Mouse (Mus musculus) spleen, adult 12 weeks (tissue): Measurements from ENCODE around the gene Slc22a14.

Experiments used
- DNase-seq: peaks from one replicate; pipeline ENCODE4 v3.0.0; 2022; ENCODE audit warnings: low spot score

The Slc22a14 gene

DNA sequence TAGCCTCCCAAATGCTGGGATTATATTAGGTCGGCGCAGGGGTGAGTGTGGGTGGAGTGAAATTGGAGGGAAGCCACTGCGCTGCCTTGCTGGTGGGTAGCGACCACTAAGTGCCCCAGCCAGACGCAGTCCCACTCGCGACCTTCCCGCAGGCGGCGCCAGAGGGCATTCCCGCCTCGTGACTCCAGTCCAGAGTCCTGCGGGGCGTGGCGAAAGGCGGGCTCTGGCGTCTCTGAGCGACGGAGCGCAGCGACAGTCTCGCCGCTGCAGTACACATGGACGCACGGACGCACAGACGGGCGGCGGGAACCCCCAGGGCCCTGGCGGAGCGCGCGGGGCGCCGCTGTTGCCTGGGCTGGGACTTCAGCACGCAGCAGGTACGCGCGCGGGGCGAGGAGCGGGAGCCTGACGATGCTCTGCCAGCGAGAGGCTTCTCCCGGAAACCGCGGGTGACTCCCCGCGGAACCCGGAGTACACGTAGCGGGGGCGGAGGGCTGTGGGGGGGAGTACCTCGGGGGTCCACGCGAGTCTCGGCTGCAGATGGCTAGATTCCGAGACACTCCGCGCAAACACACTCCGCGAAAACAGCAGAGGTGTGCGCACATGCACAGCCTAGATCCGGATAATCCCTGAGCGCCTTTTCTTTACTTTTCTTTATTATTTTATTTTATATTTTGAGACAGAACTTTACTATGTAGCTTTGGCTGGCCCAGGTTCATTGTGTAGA lies 7.9 kb downstream of the Slc22a14 start, which contains the start of gene Xylb:
Gene Xylb, plus strand, starts transcription at position 51 of the 727 bp plus-strand sequence.
- peak; percentile 77 for DNase-seq

GRCm38 (mm10) chr9:119355943-119356342 lies 9.4 kb downstream of the Slc22a14 start:
- no peak for DNase-seq

- DNase-seq = no peak
These were observed 11.4 kb downstream of the Slc22a14 start for GRCm38 (mm10) chr9:119353926-119354325.

- peak; percentile 57 for DNase-seq
These were observed 13.3 kb downstream of the Slc22a14 start for GRCm38 (mm10) chr9:119352060-119352459.

- DNase-seq = no peak
These were observed 14.2 kb downstream of the Slc22a14 start for GRCm38 (mm10) chr9:119350947-119351705.

GRCm38 (mm10) chr9:119350531-119350930 lies 14.8 kb downstream of the Slc22a14 start:
- DNase-seq = no peak

DNA sequence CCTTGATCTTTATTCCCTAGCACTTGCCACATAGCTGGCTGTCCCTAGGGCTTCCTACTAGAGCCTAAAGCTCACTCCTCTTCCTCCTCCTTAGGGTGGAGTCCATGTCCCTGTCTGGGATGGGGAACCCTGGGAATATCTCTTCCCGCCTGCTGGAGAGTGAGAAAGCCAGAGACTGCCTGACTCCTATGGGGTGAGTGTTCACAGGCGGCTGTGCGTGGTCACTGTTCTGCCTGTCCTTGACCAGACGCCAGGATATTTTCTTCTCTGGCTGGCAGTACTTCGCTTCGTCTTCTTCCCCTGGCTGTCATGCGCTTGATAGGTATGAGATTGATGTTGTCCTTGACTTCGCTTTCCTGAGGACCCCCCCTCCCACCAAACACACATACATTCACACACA lies 19.0 kb downstream of the Slc22a14 start:
- DNase-seq = no peak

- no peak for DNase-seq
These were observed 22.6 kb downstream of the Slc22a14 start for GRCm38 (mm10) chr9:119342728-119343127.

- DNase-seq = peak; percentile 81
These were observed 24.2 kb downstream of the Slc22a14 start, which contains the start of gene Myd88 for GRCm38 (mm10) chr9:119340909-119341816. Gene Myd88 (minus strand): TSS chr9:119341411.

DNA sequence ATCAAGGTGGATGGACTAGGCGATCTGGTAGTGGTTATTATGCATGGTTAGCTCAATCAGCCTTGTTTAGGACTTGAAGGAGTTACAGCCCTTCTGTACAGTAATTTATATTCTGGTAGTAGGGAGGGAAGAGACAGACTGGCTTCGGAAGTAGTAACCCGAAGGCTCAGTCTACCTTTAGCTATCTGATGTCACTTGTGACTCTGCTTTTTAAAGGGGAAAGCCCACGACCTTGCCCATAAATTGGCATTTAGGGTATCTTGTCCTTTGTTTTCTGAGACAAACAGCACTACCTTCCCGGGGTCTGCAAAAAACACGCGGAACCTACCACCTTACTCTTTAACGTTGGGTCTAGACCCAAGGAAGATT lies 25.2 kb downstream of the Slc22a14 start:
- DNase-seq = no peak

DNA sequence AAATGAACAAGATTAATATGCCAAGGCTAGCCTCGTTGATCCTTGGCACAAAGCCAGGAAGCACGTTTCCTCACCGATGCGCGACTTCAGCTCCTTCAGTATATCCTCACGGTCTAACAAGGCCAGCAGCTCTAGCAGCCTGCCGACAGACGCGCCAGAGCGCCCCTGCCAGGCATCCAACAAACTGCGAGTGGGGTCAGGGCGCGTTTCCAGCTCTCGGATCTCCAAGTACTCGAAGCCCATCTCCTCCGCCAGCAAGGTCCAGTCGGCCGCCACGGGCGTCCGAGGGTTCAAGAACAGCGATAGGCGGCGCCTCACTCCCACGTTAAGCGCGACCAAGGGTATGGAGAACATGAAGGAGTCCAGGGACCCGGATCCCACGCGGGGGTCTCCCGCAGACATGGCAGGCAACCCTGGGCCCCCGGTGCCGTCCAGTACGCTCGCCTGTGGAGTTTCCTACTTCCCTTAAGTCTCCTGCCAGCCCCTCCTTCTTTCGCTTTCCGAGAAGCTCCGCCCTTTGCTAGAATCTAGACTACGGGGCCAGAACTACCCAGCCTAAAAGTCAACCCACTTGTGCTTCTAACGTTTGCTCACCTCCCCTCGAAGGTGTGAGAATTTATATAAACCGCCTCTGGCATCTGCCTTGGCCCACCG lies 25.7 kb downstream of the Slc22a14 start, which contains the start of gene Acaa1a:
Gene Acaa1a, plus strand, starts transcription at position 119 of the 654 bp plus-strand sequence.
- peak; percentile 69 for DNase-seq

DNA sequence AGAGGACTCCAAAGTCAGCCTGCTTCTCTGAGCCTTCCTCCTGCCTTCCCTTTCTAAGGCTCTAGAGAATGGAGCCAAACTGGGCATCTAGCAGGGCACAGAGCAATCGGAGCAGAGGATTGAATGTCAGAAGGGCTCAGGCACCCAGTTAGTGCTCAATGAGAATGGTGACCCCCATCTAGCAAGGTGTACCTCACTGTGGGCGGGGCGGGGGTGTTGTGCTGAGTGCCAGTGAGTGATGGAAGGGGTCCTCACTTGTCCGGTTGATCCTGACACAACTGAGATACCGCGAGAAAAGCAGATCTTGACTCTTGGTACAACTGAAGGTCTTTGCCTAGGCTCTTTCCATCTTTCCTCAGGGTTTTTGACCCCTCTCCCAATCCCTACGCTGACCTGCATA lies 26.2 kb downstream of the Slc22a14 start:
- no peak for DNase-seq

DNA sequence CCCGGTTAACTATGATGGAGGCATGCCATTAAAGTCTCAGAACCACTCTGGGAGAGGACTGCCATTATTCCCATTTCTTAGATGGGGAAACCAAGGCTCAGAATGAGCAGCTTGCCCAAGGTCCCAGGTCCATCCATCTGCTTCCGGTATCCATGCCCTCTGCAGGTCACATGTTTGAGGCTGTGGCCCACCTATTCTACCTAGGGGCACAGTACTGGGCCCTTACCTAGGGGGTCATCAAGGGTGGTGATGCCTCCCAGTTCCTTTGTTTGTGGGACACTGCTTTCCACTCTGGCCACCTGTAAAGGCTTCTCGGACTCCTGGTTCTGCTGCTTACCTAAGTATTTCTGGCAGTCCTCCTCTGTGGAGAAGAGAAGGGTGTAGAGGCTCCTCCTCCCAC lies 27.0 kb downstream of the Slc22a14 start:
- no peak for DNase-seq

GRCm38 (mm10) chr9:119337842-119338241 lies 27.5 kb downstream of the Slc22a14 start:
- no peak for DNase-seq

- DNase-seq = no peak
These were observed 29.8 kb downstream of the Slc22a14 start for GRCm38 (mm10) chr9:119335571-119335970.

GRCm38 (mm10) chr9:119334834-119335233 lies 30.5 kb downstream of the Slc22a14 start:
- DNase-seq = no peak

DNA sequence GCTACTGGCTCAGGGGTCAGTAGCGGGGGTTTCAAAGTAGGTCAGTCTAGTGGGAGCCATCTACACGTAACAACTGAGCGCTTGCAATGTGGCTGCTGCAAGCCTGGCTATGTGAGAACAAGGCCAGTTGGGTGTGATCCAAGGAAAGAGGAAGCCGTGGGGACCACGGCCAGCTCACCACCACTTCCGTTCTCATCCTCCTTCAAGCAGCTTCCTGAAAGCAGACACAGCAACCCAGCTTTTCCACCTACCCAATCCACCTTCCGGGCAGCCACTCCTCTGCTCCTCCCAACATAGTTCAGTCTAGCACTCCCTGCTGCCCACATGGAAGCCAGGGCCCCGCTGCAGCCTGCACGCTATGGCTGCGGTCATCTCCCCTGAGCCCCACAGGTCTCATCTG lies 31.0 kb downstream of the Slc22a14 start:
- DNase-seq = no peak

DNA sequence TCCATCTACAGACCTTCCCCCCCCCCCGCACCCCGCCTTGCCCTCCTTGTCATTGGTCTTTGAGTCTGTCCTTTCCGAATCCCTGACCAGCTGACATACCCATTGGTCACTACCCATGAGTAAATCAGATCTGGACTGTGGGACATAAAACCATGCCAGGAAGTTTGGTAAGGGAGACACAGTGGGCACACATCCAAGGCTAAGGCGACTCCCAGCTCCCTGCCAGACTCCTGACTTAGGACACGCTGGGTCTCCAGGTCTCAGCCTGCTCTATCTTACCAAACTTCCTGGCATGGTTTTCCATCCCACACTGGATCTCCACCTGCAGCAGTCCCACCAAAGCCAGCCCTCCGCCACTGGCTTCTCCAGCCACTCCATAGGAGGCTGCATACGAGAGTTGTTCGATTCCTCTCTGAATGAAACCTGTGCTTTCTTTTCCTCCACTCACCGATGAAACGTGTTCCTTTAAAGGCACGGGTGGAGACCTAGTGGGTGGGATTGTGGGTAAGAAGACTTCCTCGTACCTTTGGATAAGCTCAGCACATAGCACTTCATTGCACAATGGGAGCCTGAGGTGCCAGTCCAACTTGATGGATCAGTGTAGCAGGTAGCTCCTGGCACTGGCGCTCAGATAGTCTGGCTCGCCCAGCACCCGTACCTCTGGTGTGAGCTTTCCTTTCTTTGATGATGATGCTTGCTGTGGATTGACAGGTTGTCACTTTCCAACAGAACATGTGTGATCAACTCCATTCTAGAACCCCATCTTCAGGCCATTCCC lies 35.0 kb downstream of the Slc22a14 start:
- DNase-seq = no peak

DNA sequence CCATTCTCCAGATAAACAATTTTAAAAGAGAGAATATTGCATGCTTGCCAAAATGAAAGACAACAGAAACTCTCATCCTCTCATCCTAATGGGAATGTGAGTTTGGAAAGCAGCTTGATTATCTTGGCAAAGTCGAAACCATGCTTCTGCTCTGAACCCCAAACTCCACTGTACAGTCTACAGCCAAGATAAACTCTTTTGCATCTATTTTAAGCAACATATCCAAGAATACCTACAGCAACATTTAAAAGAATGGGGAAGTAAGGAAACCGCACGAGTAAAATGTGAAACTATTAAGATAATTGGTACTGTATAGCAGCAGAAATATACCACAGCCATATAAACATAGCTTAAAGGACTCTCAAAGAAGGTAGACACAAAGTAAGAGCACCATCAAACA lies 36.9 kb downstream of the Slc22a14 start:
- no peak for DNase-seq

DNA sequence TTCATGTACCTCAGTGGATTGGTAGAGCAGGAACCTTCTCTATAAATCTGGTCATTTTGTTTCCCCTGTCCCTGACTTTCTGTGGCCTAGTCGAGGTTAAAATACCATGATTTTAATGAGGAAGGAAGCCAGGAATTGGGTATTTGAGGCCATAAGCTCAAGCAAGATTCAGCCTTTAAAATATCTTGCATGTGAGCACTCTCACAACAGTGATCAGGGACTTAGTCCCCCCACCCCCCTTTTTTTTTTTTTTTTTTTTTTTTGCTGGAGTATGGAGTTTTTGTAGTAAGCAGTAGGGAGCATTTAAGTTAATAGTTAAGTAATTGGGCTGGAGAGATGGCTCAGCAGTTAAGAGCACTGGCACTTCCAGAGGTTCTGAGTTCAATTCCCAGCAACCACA lies 41.2 kb downstream of the Slc22a14 start:
- no peak for DNase-seq

DNA sequence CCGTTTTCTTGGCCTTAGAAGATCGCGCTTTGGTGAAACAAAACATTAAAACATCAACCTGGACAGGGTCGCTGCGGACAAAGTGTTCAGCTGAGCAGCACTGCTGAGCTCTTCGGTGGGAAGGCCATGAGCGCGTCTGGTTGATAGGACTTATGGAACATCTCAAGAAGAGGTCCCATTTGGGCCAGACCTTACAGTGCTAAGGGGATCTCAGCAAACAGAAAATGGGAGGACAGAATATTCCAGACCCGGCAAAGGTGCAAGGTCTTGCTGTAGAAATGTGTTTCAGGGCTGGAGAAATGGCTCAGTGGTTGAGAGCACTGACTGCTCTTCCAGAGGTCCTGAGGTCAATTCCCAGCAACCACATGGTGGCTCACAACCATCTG lies 42.1 kb downstream of the Slc22a14 start:
- no peak for DNase-seq
